Comparison of ENCODE assay signal across 22 mouse cellular contexts in genomic region chr3:68378799-68379198, GRCm38 (mm10).
DNase-seq lines count a peak whose midpoint lies in the region; ATAC-seq and TF ChIP-seq lines count a peak whose summit lies in the region.
"Had no signal": no experiment of that assay in that cellular context is flagged by ENCODE, and none has a peak within 500 bp of the region (broad histone marks: within the 10 kb centered on the region; RNA-seq: fewer than 3 reads in every experiment).

No protein-coding gene starts in this region.

- no peak overlapping the region for H3K9ac ChIP-seq in intestine, embryonic 14.5 days (ENCODE audit: low read length)
- H3K9ac ChIP-seq in intestine, postnatal 0 days (ENCODE audit: low read depth, low read length): no peak overlapping the region
- no peak overlapping the region for H3K9ac ChIP-seq in limb, embryonic 12.5 days (replicated peaks)
- H3K9ac ChIP-seq: embryonic facial prominence, embryonic 12.5 days; forebrain, embryonic 13.5 days had no signal

- H3K9me3 ChIP-seq in intestine, embryonic 14.5 days (ENCODE audit: control insufficient read depth, low read length): no peaks in the 10 kb centered on the region
- no peaks in the 10 kb centered on the region for H3K9me3 ChIP-seq in intestine, postnatal 0 days (ENCODE audit: control insufficient read depth)
- no peaks in the 10 kb centered on the region for H3K9me3 ChIP-seq in limb, embryonic 12.5 days
- H3K9me3 ChIP-seq in limb, embryonic 10.5 days (replicated peaks): no peaks in the 10 kb centered on the region
- H3K9me3 ChIP-seq: embryonic facial prominence, embryonic 10.5 days; embryonic facial prominence, embryonic 12.5 days; forebrain, embryonic 13.5 days had no signal

- H3K27me3 ChIP-seq in intestine, embryonic 14.5 days (replicated peaks; ENCODE audit: control insufficient read depth, insufficient read depth, low read length): no peaks in the 10 kb centered on the region
- no peaks in the 10 kb centered on the region for H3K27me3 ChIP-seq in intestine, postnatal 0 days (replicated peaks; ENCODE audit: control insufficient read depth, insufficient read depth, low read length)
- H3K27me3 ChIP-seq in limb, embryonic 12.5 days: peaks cover 3% of the 10 kb centered on the region; the same call in 1 of the 2 replicates
- H3K27me3 ChIP-seq in limb, embryonic 10.5 days (ENCODE audit: low read depth, poor library complexity, severe bottlenecking): no peaks in the 10 kb centered on the region
- H3K27me3 ChIP-seq: CH12.LX; embryonic facial prominence, embryonic 12.5 days; forebrain, embryonic 13.5 days had no signal

- 0 out of 2 replicates have a peak overlapping the region, but pooled peaks have one; percentile 16 for H3K27ac ChIP-seq in intestine, embryonic 14.5 days (ENCODE audit: low read depth)
- no peak overlapping the region for H3K27ac ChIP-seq in intestine, postnatal 0 days (ENCODE audit: low read depth, low read length)
- H3K27ac ChIP-seq in limb, embryonic 12.5 days: no peak overlapping the region
- no peak overlapping the region for H3K27ac ChIP-seq in limb, embryonic 10.5 days
- H3K27ac ChIP-seq: embryonic facial prominence, embryonic 10.5 days; embryonic facial prominence, embryonic 12.5 days; forebrain, embryonic 13.5 days had no signal

- DNase-seq in intestine, embryonic 14.5 days (ENCODE audit: low spot score): no peak
- DNase-seq in kidney, adult 9 months: peak; percentile 11
- DNase-seq in kidney, postnatal 14 days: no peak
- DNase-seq in limb, embryonic 10.5 days (ENCODE audit: low spot score): no peak
- no peak for DNase-seq in right cerebral cortex, postnatal 4 days
- DNase-seq: adrenal gland, adult 8-10 months; B cell, adult 2 months; cerebellum, adult 11-12 months; cerebellum, adult 2 months; cerebellum, adult 9-10 months; cerebellum, postnatal 10 days; cerebellum, postnatal 25 days had no signal

- peaks cover 12% of the 10 kb centered on the region for H3K4me1 ChIP-seq in intestine, embryonic 14.5 days (replicated peaks; ENCODE audit: control insufficient read depth, insufficient read depth, low read length)
- H3K4me1 ChIP-seq in intestine, postnatal 0 days (replicated peaks; ENCODE audit: control insufficient read depth, insufficient read depth, low read length): no peaks in the 10 kb centered on the region
- H3K4me1 ChIP-seq in limb, embryonic 12.5 days (replicated peaks): peaks cover 5% of the 10 kb centered on the region; the same call in 1 of the 2 replicates
- H3K4me1 ChIP-seq in limb, embryonic 10.5 days: peaks cover 6% of the 10 kb centered on the region
- H3K4me1 ChIP-seq: embryonic facial prominence, embryonic 12.5 days had no signal

- TF ChIP-seq CTCF in intestine, postnatal 0 days (IDR thresholded peaks at IDR 0.05; ENCODE audit: low read depth): no peak

- no peaks in the 10 kb centered on the region for H3K36me3 ChIP-seq in intestine, embryonic 14.5 days (ENCODE audit: control insufficient read depth, insufficient read depth, low read length)
- no peaks in the 10 kb centered on the region for H3K36me3 ChIP-seq in intestine, postnatal 0 days (ENCODE audit: control insufficient read depth, insufficient read depth)
- no peaks in the 10 kb centered on the region for H3K36me3 ChIP-seq in limb, embryonic 12.5 days
- H3K36me3 ChIP-seq in limb, embryonic 10.5 days: no peaks in the 10 kb centered on the region
- H3K36me3 ChIP-seq: embryonic facial prominence, embryonic 10.5 days; embryonic facial prominence, embryonic 12.5 days; G1E had no signal

- no peak overlapping the region for H3K4me2 ChIP-seq in intestine, embryonic 14.5 days (ENCODE audit: low read length)
- no peak overlapping the region for H3K4me2 ChIP-seq in intestine, postnatal 0 days (replicated peaks; ENCODE audit: low read depth)
- H3K4me2 ChIP-seq in limb, embryonic 12.5 days: peak overlapping the region; percentile 10; the same call in 1 of the 2 replicates
- H3K4me2 ChIP-seq: embryonic facial prominence, embryonic 12.5 days; forebrain, embryonic 13.5 days had no signal

- no peak overlapping the region for H3K4me3 ChIP-seq in intestine, embryonic 14.5 days (ENCODE audit: low read depth, low read length)
- no peak overlapping the region for H3K4me3 ChIP-seq in intestine, postnatal 0 days (ENCODE audit: low read depth, low read length)
- no peak overlapping the region for H3K4me3 ChIP-seq in limb, embryonic 12.5 days (replicated peaks)
- H3K4me3 ChIP-seq in limb, embryonic 10.5 days: no peak overlapping the region
- H3K4me3 ChIP-seq: embryonic facial prominence, embryonic 10.5 days; embryonic facial prominence, embryonic 12.5 days; forebrain, embryonic 13.5 days had no signal

- ATAC-seq in intestine, embryonic 14.5 days (replicated peaks; ENCODE audit: low FRiP score, low TSS enrichment, low read depth): no peak
- no peak for ATAC-seq in intestine, postnatal 0 days
- ATAC-seq in limb, embryonic 12.5 days (ENCODE audit: insufficient number of reproducible peaks, insufficient read depth, low FRiP score, low TSS enrichment, low read depth): no peak
- ATAC-seq: activated CD4-positive, CD25-positive, alpha-beta regulatory T cell, adult 4 months; CD4-positive, CD25-positive, alpha-beta regulatory T cell, adult 4 months; forebrain, embryonic 13.5 days; Patski had no signal

- 54% methylated on average over 2 of the region's 2 CpGs for WGBS in intestine, embryonic 14.5 days
- WGBS in intestine, postnatal 0 days: 35% methylated on average over 2 of the region's 2 CpGs
- 37% methylated on average over 2 of the region's 2 CpGs for WGBS in limb, embryonic 12.5 days
- 58% methylated on average over 2 of the region's 2 CpGs for WGBS in limb, embryonic 10.5 days
